In the genomic region with DNA sequence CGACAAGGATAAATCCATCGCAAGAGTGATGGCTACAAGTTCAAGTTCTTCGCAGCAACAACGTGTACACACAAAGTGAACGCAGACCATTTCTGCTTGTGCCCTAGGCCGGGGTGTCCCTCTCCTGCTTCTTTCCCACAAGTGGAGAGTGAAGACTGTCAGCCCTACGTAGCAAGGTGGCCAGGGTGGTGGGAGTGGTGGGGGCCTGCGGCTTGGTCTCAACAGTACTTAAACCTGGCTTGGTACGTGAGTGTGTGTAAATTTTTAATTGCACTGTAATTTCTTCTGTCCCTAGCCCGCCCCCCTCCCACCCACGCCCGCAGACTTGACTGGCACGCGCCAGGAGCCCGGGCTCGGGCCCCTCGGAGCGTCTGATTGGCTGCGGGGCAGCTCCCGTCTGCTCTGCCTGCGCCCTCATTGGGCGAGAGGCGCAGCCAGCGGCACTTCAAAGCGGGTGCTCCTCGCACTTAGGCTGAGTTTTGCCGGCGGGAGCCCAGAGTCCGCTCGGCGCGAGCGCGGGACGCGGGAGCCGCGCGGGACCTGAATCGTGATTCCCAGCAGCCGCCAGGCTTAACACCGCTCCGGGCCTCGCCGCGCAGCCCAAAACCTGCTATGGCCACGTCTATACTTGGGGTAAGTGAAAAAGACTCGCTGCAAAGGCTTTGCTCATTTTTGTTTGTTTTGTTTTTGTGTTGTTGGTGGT, we compare ENCODE assay signal across 9 mouse cellular contexts. TPM values are rescaled to one million over a fixed set of nuclear protein-coding genes. Genes with fewer than 3 reads are reported as not detected.
DNase-seq lines count a peak whose midpoint lies in the region; ATAC-seq and TF ChIP-seq lines count a peak whose summit lies in the region.
"Had no signal": no experiment of that assay in that cellular context is flagged by ENCODE, and none has a peak within 500 bp of the region (broad histone marks: within the 10 kb centered on the region; RNA-seq: fewer than 3 reads in every experiment).

A gene (plus strand): TSS at position 467 of the 703 bp plus-strand sequence.

- peak within 1 kb of the TSS; percentile 67 for H3K4me2 ChIP-seq in embryonic facial prominence, embryonic 13.5 days
- H3K4me2 ChIP-seq in limb, embryonic 14.5 days (replicated peaks; ENCODE audit: low read depth, low read length, severe bottlenecking): peak within 1 kb of the TSS; percentile 75
- peak within 1 kb of the TSS; percentile 53 for H3K4me2 ChIP-seq in neural tube, embryonic 11.5 days (ENCODE audit: low read depth)

- H3K9me3 ChIP-seq in embryonic facial prominence, embryonic 13.5 days: no peaks in the 10 kb centered on the region
- no peaks in the 10 kb centered on the region for H3K9me3 ChIP-seq in limb, embryonic 14.5 days (ENCODE audit: control insufficient read depth, low read length)
- no peaks in the 10 kb centered on the region for H3K9me3 ChIP-seq in neural tube, embryonic 11.5 days (ENCODE audit: control insufficient read depth, low read length)

- DNase-seq in gastrocnemius, adult 2 months: peak; percentile 58
- DNase-seq in gastrocnemius, postnatal 25 days: no peak
- DNase-seq in heart, postnatal 36 days: peak; percentile 33 to 60
- DNase-seq in limb, embryonic 14.5 days (ENCODE audit: low spot score): peak; percentile 82
- DNase-seq in neural tube, embryonic 11.5 days (ENCODE audit: low spot score): peak; percentile 88

- H3K27me3 ChIP-seq in embryonic facial prominence, embryonic 13.5 days: peaks cover 88% of the 10 kb centered on the region
- H3K27me3 ChIP-seq in limb, embryonic 14.5 days (ENCODE audit: control insufficient read depth, insufficient read depth, low read length): peaks cover 87% of the 10 kb centered on the region
- peaks cover 78% of the 10 kb centered on the region for H3K27me3 ChIP-seq in neural tube, embryonic 11.5 days (ENCODE audit: control insufficient read depth, insufficient read depth, low read length)

- H3K9ac ChIP-seq in embryonic facial prominence, embryonic 13.5 days: peak within 1 kb of the TSS; percentile 68
- H3K9ac ChIP-seq in limb, embryonic 14.5 days (ENCODE audit: low read depth, low read length, severe bottlenecking): peak within 1 kb of the TSS; percentile 51
- H3K9ac ChIP-seq in neural tube, embryonic 11.5 days (ENCODE audit: low read length): peak within 1 kb of the TSS; percentile 55

- peak; percentile 35 for ATAC-seq in CD4-positive, CD25-positive, alpha-beta regulatory T cell, adult 4 months
- ATAC-seq in embryonic facial prominence, embryonic 13.5 days (ENCODE audit: insufficient number of reproducible peaks, insufficient read depth, low FRiP score, low TSS enrichment, low read depth): peak; percentile 80; the same call in 1 of the 2 replicates
- ATAC-seq in limb, embryonic 14.5 days (ENCODE audit: low FRiP score, low read depth): peak; percentile 86
- ATAC-seq in neural tube, embryonic 11.5 days (ENCODE audit: insufficient read depth, low FRiP score, low TSS enrichment): peak; percentile 88
- no peak for ATAC-seq in monocyte, adult 5-6 weeks (replicated peaks; ENCODE audit: insufficient number of reproducible peaks, low FRiP score, low TSS enrichment, poor library complexity, severe bottlenecking)
- ATAC-seq: Patski had no signal

- H3K36me3 ChIP-seq in embryonic facial prominence, embryonic 13.5 days: no peaks in the 10 kb centered on the region
- no peaks in the 10 kb centered on the region for H3K36me3 ChIP-seq in limb, embryonic 14.5 days (ENCODE audit: control insufficient read depth, insufficient read depth, low read length)
- H3K36me3 ChIP-seq in neural tube, embryonic 11.5 days (ENCODE audit: control insufficient read depth, insufficient read depth, low read length): no peaks in the 10 kb centered on the region

- under 1% methylated on average over 48 of the region's 48 CpGs for WGBS in embryonic facial prominence, embryonic 13.5 days
- under 1% methylated on average over 46 of the region's 48 CpGs for WGBS in limb, embryonic 14.5 days
- WGBS in neural tube, embryonic 11.5 days: under 1% methylated on average over 48 of the region's 48 CpGs

- intact Hi-C loops in gastrocnemius, adult 2 months (cut with DNase I): no loop called here
- intact Hi-C loops in heart, postnatal 36 days (cut with DNase I): loop anchor here (5.0 to 10.0 kb wide), 3 partner anchors 207 to 1729 kb away; a partner anchor contains a TSS

- H3K4me3 ChIP-seq in gastrocnemius, adult 2 months: peak within 1 kb of the TSS; percentile 64
- peak within 1 kb of the TSS; percentile 49 for H3K4me3 ChIP-seq in embryonic facial prominence, embryonic 13.5 days
- peak within 1 kb of the TSS; percentile 47 for H3K4me3 ChIP-seq in limb, embryonic 14.5 days (replicated peaks; ENCODE audit: low read length)
- H3K4me3 ChIP-seq in neural tube, embryonic 11.5 days (ENCODE audit: low read depth, low read length): peak within 1 kb of the TSS; percentile 43

- no peak for TF ChIP-seq CTCF in gastrocnemius, adult 2 months (IDR thresholded peaks at IDR 0.05)

- H3K4me1 ChIP-seq in embryonic facial prominence, embryonic 13.5 days: peaks cover 48% of the 10 kb centered on the region
- peaks cover 27% of the 10 kb centered on the region for H3K4me1 ChIP-seq in limb, embryonic 14.5 days (ENCODE audit: control insufficient read depth, insufficient read depth, low read length)
- peaks cover 23% of the 10 kb centered on the region for H3K4me1 ChIP-seq in neural tube, embryonic 11.5 days (ENCODE audit: control insufficient read depth, insufficient read depth, low read length)

- TF ChIP-seq POLR2A in limb, embryonic 14.5 days (IDR thresholded peaks at IDR 0.05; ENCODE audit: borderline replicate concordance, extremely low read depth, insufficient read depth, insufficient read length): no peak

- no peak within 1 kb of the TSS for H3K27ac ChIP-seq in gastrocnemius, adult 2 months
- H3K27ac ChIP-seq in embryonic facial prominence, embryonic 13.5 days: peak within 1 kb of the TSS; percentile 29; the same call in 1 of the 2 replicates
- no peak within 1 kb of the TSS for H3K27ac ChIP-seq in limb, embryonic 14.5 days (replicated peaks; ENCODE audit: low read depth, low read length)
- no peak within 1 kb of the TSS for H3K27ac ChIP-seq in neural tube, embryonic 11.5 days (ENCODE audit: low read depth, low read length)

RNA-seq across cellular contexts. Expression of the gene that starts here (rescaled TPM):
- total RNA-seq in gastrocnemius, adult 2 months (2021): not detected
- not detected for total RNA-seq in gastrocnemius, postnatal 25 days (2021)
- not detected for polyA plus RNA-seq in CD4-positive, CD25-positive, alpha-beta regulatory T cell, adult 4 months (2017; shearing (Covaris generic))
- polyA plus RNA-seq in embryonic facial prominence, embryonic 13.5 days (2015; fragmentation: Nextera tagmentation; extraction: Ambion mirVana): 2.5 and 3.7 TPM in 2 replicates
- not detected for total RNA-seq in heart, postnatal 36 days (2021)
- 2.4 and 2.5 TPM in 2 replicates for polyA plus RNA-seq in limb, embryonic 14.5 days (2012; rRNA removed)
- polyA plus RNA-seq in limb, embryonic 14.5 days (2014; fragmentation: Nextera tagmentation; extraction: Ambion mirVana): 1.7 and 2.5 TPM in 2 replicates
- 1.8 and 2.0 TPM in 2 replicates for polyA plus RNA-seq in neural tube, embryonic 11.5 days (2014; fragmentation: Nextera tagmentation; extraction: Ambion mirVana)
- not detected in 3 replicates for total RNA-seq in monocyte, adult 5-6 weeks (2017)
- polyA plus RNA-seq: Patski had no signal

Comparison
In these comparisons a context has a peak if more than half of its experiments do, and no peak if none do; other contexts are left out.
1. Peak in DNase-seq and H3K4me3 ChIP-seq in gastrocnemius, adult 2 months; RNA of the gene not detected or under 1 TPM.
2. Peak in ATAC-seq in CD4-positive, CD25-positive, alpha-beta regulatory T cell, adult 4 months; RNA of the gene not detected or under 1 TPM.
3. Peak in DNase-seq in heart, postnatal 36 days; RNA of the gene not detected or under 1 TPM.